9 mouse cellular contexts compared by ENCODE assay signal in the genomic region with DNA sequence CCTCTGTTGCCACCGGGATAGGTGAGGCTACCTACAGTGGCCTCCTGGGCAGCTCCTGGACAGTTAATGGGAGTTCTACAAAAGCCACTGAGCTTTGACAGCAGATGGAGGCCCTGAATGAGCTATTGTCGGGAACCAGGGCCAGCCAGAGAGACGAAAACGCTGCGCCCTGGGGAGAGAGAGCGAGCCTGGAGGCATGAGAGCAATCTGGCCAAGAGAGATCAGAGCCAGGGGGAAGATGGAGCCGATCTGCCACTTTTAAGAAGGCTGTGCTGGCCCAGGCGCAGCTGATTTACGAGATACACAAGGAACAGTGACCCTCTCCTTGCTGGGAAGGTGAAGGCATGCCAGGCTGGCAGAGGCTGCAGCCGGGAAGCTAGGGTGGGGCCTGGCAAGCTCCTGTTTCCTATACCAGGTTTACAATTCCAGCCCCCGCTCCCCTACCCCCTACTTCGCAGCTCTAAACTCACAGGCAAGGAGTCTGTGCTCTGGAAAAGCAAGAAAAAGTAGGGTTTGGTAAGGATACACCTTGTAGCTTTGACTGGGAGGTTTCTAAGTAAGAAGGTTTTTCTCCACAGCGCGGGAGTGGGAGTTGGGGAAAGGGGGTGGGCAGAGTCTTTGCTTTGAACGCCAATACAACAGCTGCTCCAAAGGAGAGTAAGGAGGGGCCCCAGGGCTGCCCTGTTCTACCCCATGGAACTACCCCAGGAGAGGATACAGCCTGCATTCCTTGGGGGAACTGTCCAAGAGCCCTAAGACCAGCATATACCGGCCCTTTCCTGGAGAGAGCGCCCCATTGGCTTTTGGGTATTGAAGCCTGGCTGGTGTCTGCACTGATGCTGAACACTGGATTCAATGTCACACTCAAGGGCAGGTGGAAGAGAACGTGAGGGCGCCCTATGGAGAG. TPM values are rescaled to one million over a fixed set of nuclear protein-coding genes. Genes with fewer than 3 reads are reported as not detected.
DNase-seq lines count a peak whose midpoint lies in the region; ATAC-seq and TF ChIP-seq lines count a peak whose summit lies in the region.
"Had no signal": no experiment of that assay in that cellular context is flagged by ENCODE, and none has a peak within 500 bp of the region (broad histone marks: within the 10 kb centered on the region; RNA-seq: fewer than 3 reads in every experiment).

No protein-coding gene starts in this region.

- peaks cover 48% of the 10 kb centered on the region for H3K4me1 ChIP-seq in erythroblast, embryonic 14.5 days (ENCODE audit: control insufficient read depth)
- peaks cover 91% of the 10 kb centered on the region for H3K4me1 ChIP-seq in megakaryocyte, embryonic 14.5 days
- no peaks in the 10 kb centered on the region for H3K4me1 ChIP-seq in hindbrain, embryonic 16.5 days (ENCODE audit: control insufficient read depth, insufficient read depth, low read depth, low read length)
- H3K4me1 ChIP-seq in stomach, postnatal 0 days (replicated peaks; ENCODE audit: control insufficient read depth, insufficient read depth) = no peaks in the 10 kb centered on the region
- H3K4me1 ChIP-seq: embryonic facial prominence, embryonic 12.5 days had no signal

- no peak for TF ChIP-seq CTCF in stomach, postnatal 0 days (IDR thresholded peaks at IDR 0.05; ENCODE audit: low read depth)

- peak overlapping the region; percentile 43 for H3K4me3 ChIP-seq in erythroblast, embryonic 14.5 days (replicated peaks)
- H3K4me3 ChIP-seq in megakaryocyte, embryonic 14.5 days (replicated peaks) = peak overlapping the region; percentile 87
- no peak overlapping the region for H3K4me3 ChIP-seq in hindbrain, embryonic 16.5 days (ENCODE audit: low read length)
- no peak overlapping the region for H3K4me3 ChIP-seq in stomach, postnatal 0 days (ENCODE audit: low read depth, low read length)
- H3K4me3 ChIP-seq: embryonic facial prominence, embryonic 12.5 days had no signal

- DNase-seq in stomach, postnatal 0 days (ENCODE audit: low spot score) = no peak
- no peak for DNase-seq in kidney, postnatal 4 days
- no peak for DNase-seq in thymus, adult 18-20 months

- H3K36me3 ChIP-seq in erythroblast, embryonic 14.5 days (ENCODE audit: control insufficient read depth) = peaks cover 100% of the 10 kb centered on the region
- peaks cover 62% of the 10 kb centered on the region for H3K36me3 ChIP-seq in megakaryocyte, embryonic 14.5 days (replicated peaks; ENCODE audit: low read length)
- H3K36me3 ChIP-seq in hindbrain, embryonic 16.5 days (ENCODE audit: control insufficient read depth, insufficient read depth, low read length) = peaks cover 40% of the 10 kb centered on the region
- peaks cover 31% of the 10 kb centered on the region for H3K36me3 ChIP-seq in stomach, postnatal 0 days (ENCODE audit: control insufficient read depth, insufficient read depth, low read length)

- H3K9me3 ChIP-seq in erythroblast, embryonic 14.5 days (ENCODE audit: control insufficient read depth, low read length) = no peaks in the 10 kb centered on the region
- 0 out of 2 replicates have a peak, but pooled peaks cover 3% of the 10 kb centered on the region for H3K9me3 ChIP-seq in megakaryocyte, embryonic 14.5 days
- no peaks in the 10 kb centered on the region for H3K9me3 ChIP-seq in hindbrain, embryonic 16.5 days (ENCODE audit: control insufficient read depth, low read length)
- no peaks in the 10 kb centered on the region for H3K9me3 ChIP-seq in stomach, postnatal 0 days (ENCODE audit: control insufficient read depth, low read length)
- H3K9me3 ChIP-seq: embryonic facial prominence, embryonic 12.5 days had no signal

- H3K27me3 ChIP-seq in erythroblast, embryonic 14.5 days (ENCODE audit: control insufficient read depth) = no peaks in the 10 kb centered on the region
- no peaks in the 10 kb centered on the region for H3K27me3 ChIP-seq in megakaryocyte, embryonic 14.5 days (replicated peaks)
- no peaks in the 10 kb centered on the region for H3K27me3 ChIP-seq in hindbrain, embryonic 16.5 days (replicated peaks; ENCODE audit: control insufficient read depth, insufficient read depth, low read length)
- no peaks in the 10 kb centered on the region for H3K27me3 ChIP-seq in stomach, postnatal 0 days (ENCODE audit: control insufficient read depth, insufficient read depth, low read length)
- H3K27me3 ChIP-seq: embryonic facial prominence, embryonic 12.5 days had no signal

- WGBS in hindbrain, embryonic 16.5 days = 75% methylated on average over 19 of the region's 19 CpGs
- WGBS in stomach, postnatal 0 days = 72% methylated on average over 19 of the region's 19 CpGs

- no peak overlapping the region for H3K9ac ChIP-seq in hindbrain, embryonic 16.5 days (ENCODE audit: low read depth, low read length)
- no peak overlapping the region for H3K9ac ChIP-seq in stomach, postnatal 0 days (ENCODE audit: low read length)
- H3K9ac ChIP-seq: embryonic facial prominence, embryonic 12.5 days had no signal

- no peak overlapping the region for H3K27ac ChIP-seq in hindbrain, embryonic 16.5 days (ENCODE audit: low read depth, low read length)
- no peak overlapping the region for H3K27ac ChIP-seq in stomach, postnatal 0 days (replicated peaks)
- H3K27ac ChIP-seq: embryonic facial prominence, embryonic 12.5 days had no signal

- ATAC-seq in erythroblast, adult 5-6 weeks (replicated peaks; ENCODE audit: low FRiP score, poor library complexity, severe bottlenecking) = no peak
- ATAC-seq in megakaryocyte, adult 5-6 weeks (ENCODE audit: poor library complexity, severe bottlenecking) = no peak
- 0 out of 2 replicates have a peak, but pooled peaks have one; percentile 26 for ATAC-seq in hindbrain, embryonic 16.5 days
- ATAC-seq in stomach, postnatal 0 days (ENCODE audit: low FRiP score, low TSS enrichment) = 0 out of 2 replicates have a peak, but pooled peaks have one; percentile 15

- H3K4me2 ChIP-seq in hindbrain, embryonic 16.5 days (ENCODE audit: low read length) = no peak overlapping the region
- H3K4me2 ChIP-seq in stomach, postnatal 0 days (replicated peaks; ENCODE audit: low read depth) = no peak overlapping the region
- H3K4me2 ChIP-seq: embryonic facial prominence, embryonic 12.5 days had no signal

- no peak for TF ChIP-seq EP300 in stomach, postnatal 0 days (optimal IDR thresholded peaks at IDR 0.05)

RNA-seq across cellular contexts. Expression of gene Coro1c, which starts 42.5 kb away (rescaled TPM):
- polyA plus RNA-seq in erythroblast, embryonic 14.5 days (2012) = 2.0 and 2.4 TPM in 2 replicates
- total RNA-seq in erythroblast, adult 5-6 weeks (2015; ENCODE audit: low replicate concordance) = 23.2 and 30.9 TPM in 2 replicates
- total RNA-seq in erythroblast, adult 5-6 weeks (2017; ENCODE audit: low replicate concordance) = 20.5 and 26.8 TPM in 2 replicates
- polyA plus RNA-seq in megakaryocyte, embryonic 14.5 days (2012; ENCODE audit: insufficient read depth, low replicate concordance) = 132 and 208 TPM in 2 replicates
- total RNA-seq in megakaryocyte, adult 5-6 weeks (2015) = 93.2 and 103 TPM in 2 replicates
- 141 and 145 TPM in 2 replicates for total RNA-seq in megakaryocyte, adult 5-6 weeks (2017)
- 176 and 191 TPM in 2 replicates for polyA plus RNA-seq in hindbrain, embryonic 16.5 days (2015; fragmentation: Nextera tagmentation; extraction: Ambion mirVana)
- polyA plus RNA-seq in stomach, postnatal 0 days (2015; fragmentation: Nextera tagmentation; extraction: Ambion mirVana) = 91.6 and 93.6 TPM in 2 replicates

RNA-seq across cellular contexts. Expression of gene Ssh1, which starts 42.7 kb away (rescaled TPM):
- 3.3 TPM in 2 replicates for polyA plus RNA-seq in erythroblast, embryonic 14.5 days (2012)
- total RNA-seq in erythroblast, adult 5-6 weeks (2015; ENCODE audit: low replicate concordance) = 55.9 and 63.5 TPM in 2 replicates
- 60.6 and 63.8 TPM in 2 replicates for total RNA-seq in erythroblast, adult 5-6 weeks (2017; ENCODE audit: low replicate concordance)
- polyA plus RNA-seq in megakaryocyte, embryonic 14.5 days (2012; ENCODE audit: insufficient read depth, low replicate concordance) = 2.9 and 3.9 TPM in 2 replicates
- total RNA-seq in megakaryocyte, adult 5-6 weeks (2015) = 10.2 and 10.4 TPM in 2 replicates
- total RNA-seq in megakaryocyte, adult 5-6 weeks (2017) = 4.7 and 4.9 TPM in 2 replicates
- polyA plus RNA-seq in hindbrain, embryonic 16.5 days (2015; fragmentation: Nextera tagmentation; extraction: Ambion mirVana) = 9.6 and 13.2 TPM in 2 replicates
- 5.0 and 5.3 TPM in 2 replicates for polyA plus RNA-seq in stomach, postnatal 0 days (2015; fragmentation: Nextera tagmentation; extraction: Ambion mirVana)

RNA-seq across cellular contexts. Expression of gene Dao, which starts 52.5 kb away (rescaled TPM):
- not detected in 2 replicates for polyA plus RNA-seq in erythroblast, embryonic 14.5 days (2012)
- total RNA-seq in erythroblast, adult 5-6 weeks (2015; ENCODE audit: low replicate concordance) = not detected in 2 replicates
- total RNA-seq in erythroblast, adult 5-6 weeks (2017; ENCODE audit: low replicate concordance) = not detected in 2 replicates
- not detected in 2 replicates for polyA plus RNA-seq in megakaryocyte, embryonic 14.5 days (2012; ENCODE audit: insufficient read depth, low replicate concordance)
- total RNA-seq in megakaryocyte, adult 5-6 weeks (2015) = not detected in 2 replicates
- total RNA-seq in megakaryocyte, adult 5-6 weeks (2017) = not detected in 2 replicates
- not detected in 2 replicates for polyA plus RNA-seq in hindbrain, embryonic 16.5 days (2015; fragmentation: Nextera tagmentation; extraction: Ambion mirVana)
- 0.15 and 0.24 TPM in 2 replicates for polyA plus RNA-seq in stomach, postnatal 0 days (2015; fragmentation: Nextera tagmentation; extraction: Ambion mirVana)
- polyA plus RNA-seq: embryonic facial prominence, embryonic 12.5 days had no signal

Comparison
In these comparisons a context has a peak if more than half of its experiments do, and no peak if none do; other contexts are left out.
1. H3K4me3 ChIP-seq: peak in erythroblast, embryonic 14.5 days (single experiment) and megakaryocyte, embryonic 14.5 days (single experiment); none in hindbrain, embryonic 16.5 days (single experiment) and stomach, postnatal 0 days (single experiment).
2. ATAC-seq: peak in hindbrain, embryonic 16.5 days (single experiment) and stomach, postnatal 0 days (single experiment); none in erythroblast, adult 5-6 weeks (single experiment) and megakaryocyte, adult 5-6 weeks (single experiment).
3. RNA of gene Coro1c, which starts 42.5 kb away (polyA plus RNA-seq): 176 to 191 TPM in hindbrain, embryonic 16.5 days, 132 to 208 TPM in megakaryocyte, embryonic 14.5 days and 91.6 to 93.6 TPM in stomach, postnatal 0 days; 2.0 to 2.4 TPM in erythroblast, embryonic 14.5 days; every median in the first group is over 10 times any median in the second.